Mouse (Mus musculus) midbrain, embryonic 15.5 days (tissue): ENCODE data around the gene Fcgr3. TPM values are rescaled to one million over a fixed set of nuclear protein-coding genes. Genes with fewer than 3 reads are reported as not detected.
"Not testable (repeated sequence)": the region's sequence is repeated elsewhere in the genome, so short reads cannot be mapped to it uniquely, and the experiment has no call there.

Experiments used
- ATAC-seq: fragments of 200-750 bp; cut with Nextera tagmentation; replicated peaks from 2 replicates; pipeline ENCODE4 v1.8.0; 2017; ENCODE audit warnings: moderate TSS enrichment
- H3K27ac ChIP-seq: fragments of 300-500 bp; sonication (generic); 2 replicates; pipeline ENCODE4 v1.5.1; 2015; ENCODE audit warnings: mild to moderate bottlenecking, inconsistent platforms
- H3K27me3 ChIP-seq: fragments of 300-500 bp; sonication (generic); replicated peaks from 2 replicates; pipeline ENCODE4 v1.6.1; 2015; ENCODE audit warnings: inconsistent platforms
- H3K36me3 ChIP-seq: fragments of 300-500 bp; sonication (generic); replicated peaks from 2 replicates; pipeline ENCODE4 v1.6.1; 2015; ENCODE audit warnings: inconsistent platforms
- H3K4me1 ChIP-seq: fragments of 300-500 bp; sonication (generic); 2 replicates; pipeline ENCODE4 v1.6.1; 2015; ENCODE audit warnings: inconsistent platforms
- H3K4me2 ChIP-seq: fragments of 300-500 bp; sonication (generic); 2 replicates; pipeline ENCODE4 v1.6.1; 2015; ENCODE audit warnings: inconsistent platforms, mild to moderate bottlenecking, moderate library complexity
- H3K4me3 ChIP-seq: fragments of 300-500 bp; sonication (generic); 2 replicates; pipeline ENCODE4 v1.5.1; 2015; ENCODE audit warnings: mild to moderate bottlenecking, inconsistent platforms
- H3K9ac ChIP-seq: fragments of 300-500 bp; sonication (generic); 2 replicates; pipeline ENCODE4 v1.6.1; 2015; ENCODE audit warnings: mild to moderate bottlenecking, inconsistent platforms
- H3K9me3 ChIP-seq: fragments of 300-500 bp; sonication (generic); 2 replicates; pipeline ENCODE4 v1.6.1; 2016; ENCODE audit warnings: inconsistent platforms
- WGBS: fragments of 180-500 bp; shearing (Covaris S2); methylation state at CpG from one replicate; pipeline ENCODE4 v1.1.7; 2015; ENCODE audit warnings: mixed read lengths; 5-methylcytosine and 5-hydroxymethylcytosine counted together
- polyA plus RNA-seq: library from polyadenylated mRNA; unstranded; fragments of >200 nt; fragmentation: Nextera tagmentation; extraction: Ambion mirVana; gene quantifications from 2 replicates; pipeline ENCODE4 v1.2.1, GENCODE M21; 2015

Gene Fcgr3
- polyA plus RNA-seq, 1 experiment from 2014 or later = 10.7 TPM

- Histone ChIP-seq H3K4me2 (peak overlapping the region; percentile 59), H3K4me1 (peaks cover 8% of the 10 kb centered on the region), H3K27me3 (no peaks in the 10 kb centered on the region), H3K9ac (peak overlapping the region; percentile 69), H3K9me3 (no peaks in the 10 kb centered on the region), H3K4me3 (peak overlapping the region; percentile 78), H3K27ac (peak overlapping the region; percentile 90), H3K36me3 (no peaks in the 10 kb centered on the region)
- WGBS = under 1% methylated on average over 40 of the region's 40 CpGs
- ATAC-seq = peak; percentile 93
Observed at GRCm38 (mm10) chr1:171101733-171102546, 37.2 kb upstream of the Fcgr3 start.

- Histone ChIP-seq H3K36me3 (no peaks in the 10 kb centered on the region), H3K4me2 (no peak overlapping the region), H3K4me1 (peaks cover 13% of the 10 kb centered on the region), H3K27me3 (no peaks in the 10 kb centered on the region), H3K27ac (no peak overlapping the region), H3K4me3 (no peak overlapping the region), H3K9me3 (no peaks in the 10 kb centered on the region), H3K9ac (no peak overlapping the region)
- ATAC-seq = no peak
- 50% methylated on average over 2 of the region's 2 CpGs for WGBS
Observed at GRCm38 (mm10) chr1:171101033-171101432, 36.3 kb upstream of the Fcgr3 start.

GRCm38 (mm10) chr1:171097612-171098011, 32.9 kb upstream of the Fcgr3 start:
- no peak overlapping the region for H3K9ac ChIP-seq
- ATAC-seq = no peak
- H3K4me3 ChIP-seq = no peak overlapping the region
- H3K36me3 ChIP-seq = no peaks in the 10 kb centered on the region
- 51% methylated on average over 2 of the region's 2 CpGs for WGBS
- no peaks in the 10 kb centered on the region for H3K27me3 ChIP-seq
- H3K4me1 ChIP-seq = peaks cover 5% of the 10 kb centered on the region; the same call in 1 of the 2 replicates
- no peak overlapping the region for H3K27ac ChIP-seq
- no peaks in the 10 kb centered on the region for H3K9me3 ChIP-seq
- no peak overlapping the region for H3K4me2 ChIP-seq

- H3K4me3 ChIP-seq = no peak overlapping the region
- no peaks in the 10 kb centered on the region for H3K27me3 ChIP-seq
- no peaks in the 10 kb centered on the region for H3K36me3 ChIP-seq
- ATAC-seq = no peak
- no peak overlapping the region for H3K4me2 ChIP-seq
- no peak overlapping the region for H3K27ac ChIP-seq
- peaks cover 5% of the 10 kb centered on the region; the same call in 1 of the 2 replicates for H3K4me1 ChIP-seq
- H3K9ac ChIP-seq = no peak overlapping the region
- no peaks in the 10 kb centered on the region for H3K9me3 ChIP-seq
Observed at GRCm38 (mm10) chr1:171097136-171097535, 32.4 kb upstream of the Fcgr3 start.

GRCm38 (mm10) chr1:171096110-171096964, 31.6 kb upstream of the Fcgr3 start:
- Histone ChIP-seq H3K4me2 (peak overlapping the region; percentile 13), H3K27me3 (no peaks in the 10 kb centered on the region)

GRCm38 (mm10) chr1:171094424-171094823, 29.7 kb upstream of the Fcgr3 start:
- Histone ChIP-seq H3K4me2 (no peak overlapping the region), H3K4me1 (peaks cover 5% of the 10 kb centered on the region; the same call in 1 of the 2 replicates), H3K27me3 (no peaks in the 10 kb centered on the region), H3K9ac (no peak overlapping the region), H3K27ac (no peak overlapping the region), H3K36me3 (no peaks in the 10 kb centered on the region), H3K9me3 (no peaks in the 10 kb centered on the region), H3K4me3 (no peak overlapping the region)
- 82% methylated on average over 4 of the region's 4 CpGs for WGBS
- ATAC-seq = no peak

More at GRCm38 (mm10) chr1:171096110-171096964, 31.6 kb upstream of the Fcgr3 start:
- Histone ChIP-seq H3K36me3 (no peaks in the 10 kb centered on the region), H3K4me1 (peaks cover 5% of the 10 kb centered on the region; the same call in 1 of the 2 replicates), H3K4me3 (no peak overlapping the region), H3K9ac (no peak overlapping the region), H3K9me3 (no peaks in the 10 kb centered on the region), H3K27ac (no peak overlapping the region)
- WGBS = 22% methylated on average over 10 of the region's 10 CpGs
- ATAC-seq = no peak

GRCm38 (mm10) chr1:171090761-171091160, 26.0 kb upstream of the Fcgr3 start:
- Histone ChIP-seq H3K9ac (no peak overlapping the region), H3K27me3 (peaks cover 7% of the 10 kb centered on the region), H3K36me3 (no peaks in the 10 kb centered on the region), H3K9me3 (no peaks in the 10 kb centered on the region), H3K27ac (no peak overlapping the region), H3K4me1 (no peaks in the 10 kb centered on the region), H3K4me2 (no peak overlapping the region), H3K4me3 (no peak overlapping the region)
- 78% methylated on average over 2 of the region's 2 CpGs for WGBS
- no peak for ATAC-seq

- no peaks in the 10 kb centered on the region for H3K4me1 ChIP-seq
- 93% methylated on average over 1 of the region's 1 CpGs for WGBS
- peaks cover 7% of the 10 kb centered on the region for H3K27me3 ChIP-seq
- no peaks in the 10 kb centered on the region for H3K9me3 ChIP-seq
- H3K4me3 ChIP-seq = no peak overlapping the region
- no peaks in the 10 kb centered on the region for H3K36me3 ChIP-seq
- no peak overlapping the region for H3K9ac ChIP-seq
- no peak overlapping the region for H3K4me2 ChIP-seq
- ATAC-seq = no peak
- H3K27ac ChIP-seq = no peak overlapping the region
Observed at GRCm38 (mm10) chr1:171089891-171090290, 25.2 kb upstream of the Fcgr3 start.

GRCm38 (mm10) chr1:171088237-171088869, 23.6 kb upstream of the Fcgr3 start:
- not testable (repeated sequence) for ATAC-seq, H3K4me1 ChIP-seq, H3K36me3 ChIP-seq, H3K9me3 ChIP-seq, H3K9ac ChIP-seq, H3K27ac ChIP-seq, H3K27me3 ChIP-seq
- H3K4me2 ChIP-seq = peak overlapping the region; percentile 35
- peak overlapping the region; percentile 17 for H3K4me3 ChIP-seq
- WGBS = 7% methylated on average over 10 of the region's 10 CpGs

GRCm38 (mm10) chr1:171085718-171086117, 21.0 kb upstream of the Fcgr3 start:
- Histone ChIP-seq H3K4me1 (no peaks in the 10 kb centered on the region), H3K9me3 (no peaks in the 10 kb centered on the region), H3K4me2 (peak overlapping the region; percentile 91), H3K9ac (peak overlapping the region; percentile 52), H3K4me3 (peak overlapping the region; percentile 57), H3K27me3 (peaks cover 13% of the 10 kb centered on the region), H3K36me3 (no peaks in the 10 kb centered on the region), H3K27ac (no peak overlapping the region)
- under 1% methylated on average over 26 of the region's 26 CpGs for WGBS
- no peak for ATAC-seq

GRCm38 (mm10) chr1:171081512-171082231, 16.9 kb upstream of the Fcgr3 start:
- 34% methylated on average over 13 of the region's 17 CpGs for WGBS
- H3K9ac ChIP-seq, H3K4me2 ChIP-seq, H3K27ac ChIP-seq, H3K4me3 ChIP-seq, H3K4me1 ChIP-seq, H3K36me3 ChIP-seq, H3K9me3 ChIP-seq: not testable (repeated sequence)
- peak; percentile 24 for ATAC-seq
- H3K27me3 ChIP-seq = peaks cover 17% of the 10 kb centered on the region
